Mouse (Mus musculus) limb, embryonic 12.5 days (tissue): ENCODE data around the gene Phlpp1. TPM values are rescaled to one million over a fixed set of nuclear protein-coding genes. Genes with fewer than 3 reads are reported as not detected.

Experiments
- ATAC-seq: fragments of 200-750 bp; cut with Nextera tagmentation; 2 replicates; pipeline ENCODE4 v1.8.0; 2017; ENCODE audit warnings: low read depth, moderate TSS enrichment; ENCODE audit not compliant: insufficient number of reproducible peaks, insufficient read depth, low FRiP score, low TSS enrichment
- H3K27ac ChIP-seq: fragments of 300-500 bp; sonication (generic); 2 replicates; pipeline ENCODE4 v1.5.1; 2016; ENCODE audit warnings: mild to moderate bottlenecking, moderate library complexity
- H3K27me3 ChIP-seq: fragments of 300-500 bp; sonication (generic); 2 replicates; pipeline ENCODE4 v1.6.1; 2016; ENCODE audit warnings: mild to moderate bottlenecking, moderate library complexity
- H3K36me3 ChIP-seq: fragments of 300-500 bp; sonication (generic); 2 replicates; pipeline ENCODE4 v1.6.1; 2016; ENCODE audit warnings: mild to moderate bottlenecking, moderate library complexity
- H3K4me1 ChIP-seq: fragments of 300-500 bp; sonication (generic); replicated peaks from 2 replicates; pipeline ENCODE4 v1.6.1; 2016
- H3K4me2 ChIP-seq: fragments of 300-500 bp; sonication (generic); 2 replicates; pipeline ENCODE4 v1.6.1; 2016; ENCODE audit warnings: mild to moderate bottlenecking, moderate library complexity
- H3K4me3 ChIP-seq: fragments of 300-500 bp; sonication (generic); replicated peaks from 2 replicates; pipeline ENCODE4 v1.5.1; 2016; ENCODE audit warnings: mild to moderate bottlenecking
- H3K9ac ChIP-seq: fragments of 300-500 bp; sonication (generic); replicated peaks from 2 replicates; pipeline ENCODE4 v1.6.1; 2016; ENCODE audit warnings: mild to moderate bottlenecking, moderate library complexity
- H3K9me3 ChIP-seq: fragments of 300-500 bp; sonication (generic); 2 replicates; pipeline ENCODE4 v1.6.1; 2016; ENCODE audit warnings: mild to moderate bottlenecking, moderate library complexity
- WGBS: fragments of 180-500 bp; shearing (Covaris S2); methylation state at CpG from one replicate; pipeline ENCODE4 v1.1.7; 2016; 5-methylcytosine and 5-hydroxymethylcytosine counted together
- polyA plus RNA-seq: library from polyadenylated mRNA; unstranded; fragments of >200 nt; fragmentation: Nextera tagmentation; extraction: Ambion mirVana; gene quantifications from 2 replicates; pipeline ENCODE4 v1.2.1, GENCODE M21; 2016

Phlpp1 gene
- polyA plus RNA-seq, 1 experiment from 2014 or later, result 5.3 TPM

DNA sequence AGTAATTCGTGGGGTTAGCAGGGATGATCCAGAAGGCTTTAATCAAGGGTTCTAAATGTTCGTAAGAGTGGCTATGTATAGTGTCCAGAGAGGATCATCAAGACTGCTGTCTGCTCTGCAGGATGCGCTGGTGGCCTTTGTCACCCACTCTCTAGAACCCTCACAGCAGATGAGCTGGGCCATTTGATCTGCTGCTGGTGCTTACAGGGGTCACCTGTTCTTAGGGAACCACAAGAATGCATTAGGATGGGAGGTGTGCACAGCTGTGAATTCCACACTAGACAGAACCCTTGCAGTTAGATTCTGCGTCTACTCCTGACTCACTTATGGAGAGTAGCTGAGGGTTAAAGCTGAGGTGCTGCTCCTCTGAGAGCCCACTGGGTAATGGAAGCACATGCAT lies 182.4 kb downstream of the Phlpp1 start:
- Histone ChIP-seq H3K4me1 (peaks cover 5% of the 10 kb centered on the region; the same call in 1 of the 2 replicates), H3K36me3 (peaks cover 8% of the 10 kb centered on the region), H3K9me3 (no peaks in the 10 kb centered on the region), H3K9ac (no peak overlapping the region), H3K27me3 (no peaks in the 10 kb centered on the region), H3K4me2 (no peak overlapping the region), H3K27ac (no peak overlapping the region), H3K4me3 (no peak overlapping the region)
- 83% methylated on average over 4 of the region's 4 CpGs for WGBS
- ATAC-seq, result no peak

DNA sequence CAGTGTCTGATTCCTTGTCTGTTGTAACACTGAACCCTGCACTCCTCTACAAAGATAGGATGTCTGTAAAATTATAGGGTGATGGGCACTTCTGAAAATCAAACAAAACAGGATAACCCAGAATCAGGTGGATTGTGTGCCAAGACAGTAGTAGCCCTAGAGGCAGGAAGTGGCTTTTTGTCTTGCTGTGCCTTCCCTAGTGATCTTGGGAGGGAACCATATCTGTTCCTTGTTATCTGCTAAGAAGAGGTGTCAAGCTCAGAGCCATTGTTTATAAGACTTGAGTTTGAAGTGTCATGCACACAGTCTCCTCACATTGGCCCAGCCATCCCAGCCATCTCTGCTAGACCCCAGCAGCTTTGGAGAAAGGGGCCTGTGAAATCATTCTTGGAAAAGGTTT lies 187.9 kb downstream of the Phlpp1 start:
- Histone ChIP-seq H3K4me2 (no peak overlapping the region), H3K9ac (no peak overlapping the region), H3K36me3 (0 out of 2 replicates have a peak, but pooled peaks cover 2% of the 10 kb centered on the region), H3K4me1 (no peaks in the 10 kb centered on the region), H3K27ac (no peak overlapping the region), H3K4me3 (no peak overlapping the region), H3K27me3 (no peaks in the 10 kb centered on the region), H3K9me3 (no peaks in the 10 kb centered on the region)
- no peak for ATAC-seq

DNA sequence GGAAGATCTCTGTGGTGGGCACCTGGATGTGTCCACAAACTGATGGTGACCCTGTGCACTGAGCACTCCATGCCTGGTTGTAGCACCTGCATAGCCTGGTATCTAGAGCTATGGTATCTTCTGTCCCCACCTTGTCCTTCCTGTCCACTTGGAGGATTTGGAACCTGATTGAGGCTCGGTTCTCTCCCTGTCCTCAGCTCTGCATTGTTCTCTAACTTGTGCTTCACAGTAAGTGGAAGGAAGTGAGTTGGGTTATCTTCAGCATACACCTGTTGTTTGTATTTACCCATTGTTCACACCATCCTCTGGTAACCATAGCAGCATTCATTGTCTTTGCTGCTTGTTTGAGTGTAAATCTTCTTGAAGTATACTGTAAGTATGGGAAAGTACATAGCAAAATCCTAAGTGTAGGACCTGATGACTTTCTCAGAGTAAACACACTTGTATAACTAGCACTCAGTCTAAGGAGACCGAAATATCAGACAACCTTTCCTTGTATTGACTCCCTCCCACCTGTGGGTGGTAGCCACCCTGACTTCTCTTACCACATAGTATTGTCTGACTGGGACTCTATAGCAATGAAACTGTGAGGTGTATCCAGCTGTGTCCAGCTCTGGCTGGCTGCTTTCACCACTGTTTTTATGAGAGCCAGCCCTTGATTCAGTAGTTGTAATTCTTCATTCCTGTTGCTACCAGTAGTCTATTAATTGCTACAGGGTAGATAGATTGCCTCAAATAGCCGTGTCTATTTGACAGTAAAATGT lies 191.5 kb downstream of the Phlpp1 start:
- no peak overlapping the region for H3K9ac ChIP-seq
- WGBS, result 77% methylated on average over 3 of the region's 3 CpGs
- no peaks in the 10 kb centered on the region for H3K9me3 ChIP-seq
- peaks cover 7% of the 10 kb centered on the region; the same call in 1 of the 2 replicates for H3K36me3 ChIP-seq
- ATAC-seq, result 0 out of 2 replicates have a peak, but pooled peaks have one; percentile 42
- H3K4me2 ChIP-seq, result no peak overlapping the region
- H3K27ac ChIP-seq, result no peak overlapping the region
- no peak overlapping the region for H3K4me3 ChIP-seq
- no peaks in the 10 kb centered on the region for H3K27me3 ChIP-seq
- no peaks in the 10 kb centered on the region for H3K4me1 ChIP-seq

DNA sequence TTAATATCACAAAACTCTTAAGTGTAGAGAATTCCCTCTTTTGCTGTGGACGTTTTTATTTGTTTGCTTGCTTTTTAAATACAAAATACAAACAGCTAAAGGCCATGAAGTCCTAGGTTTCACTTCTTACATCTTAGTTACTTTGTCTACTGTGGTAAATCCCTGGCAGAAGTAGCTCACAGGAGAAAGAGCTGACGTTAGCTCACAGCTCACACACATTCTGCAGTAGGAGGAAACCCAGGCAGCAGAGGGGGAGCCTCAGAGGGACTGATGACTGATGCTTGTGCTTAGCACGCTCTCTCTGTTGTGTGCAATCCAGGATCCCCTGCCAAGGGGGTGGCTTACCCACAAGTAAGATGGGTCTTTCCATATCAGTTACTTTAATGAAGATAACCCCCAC lies 197.8 kb downstream of the Phlpp1 start:
- peaks cover 18% of the 10 kb centered on the region; the same call in 1 of the 2 replicates for H3K36me3 ChIP-seq
- H3K9ac ChIP-seq, result no peak overlapping the region
- H3K27me3 ChIP-seq, result no peaks in the 10 kb centered on the region
- no peaks in the 10 kb centered on the region for H3K4me1 ChIP-seq
- H3K4me3 ChIP-seq, result no peak overlapping the region
- no peak overlapping the region for H3K27ac ChIP-seq
- H3K9me3 ChIP-seq, result no peaks in the 10 kb centered on the region
- no peak for ATAC-seq
- WGBS, result 76% methylated on average over 3 of the region's 3 CpGs
- H3K4me2 ChIP-seq, result no peak overlapping the region

DNA sequence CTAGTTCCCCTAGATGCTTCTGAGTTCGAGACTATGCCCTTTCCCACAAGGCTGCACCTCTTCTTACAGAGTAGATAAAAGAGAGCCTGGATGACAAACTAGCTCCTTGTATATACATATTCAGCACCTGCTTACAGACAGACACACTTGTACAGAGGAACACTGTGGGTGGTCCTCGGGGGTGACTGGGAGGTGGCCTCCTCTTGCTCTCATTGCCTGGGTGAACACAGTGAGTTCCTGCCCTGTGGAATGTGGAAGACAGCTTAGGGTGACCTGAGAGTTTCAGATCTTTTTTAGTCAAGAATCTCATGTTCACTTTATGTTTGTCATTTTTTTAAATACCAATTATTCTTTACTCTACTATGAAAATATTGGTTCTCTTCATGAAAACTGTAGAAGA lies 200.9 kb downstream of the Phlpp1 start:
- Histone ChIP-seq H3K9ac (no peak overlapping the region), H3K27ac (no peak overlapping the region), H3K4me3 (no peak overlapping the region), H3K4me2 (no peak overlapping the region), H3K36me3 (peaks cover 13% of the 10 kb centered on the region; the same call in 1 of the 2 replicates), H3K4me1 (no peaks in the 10 kb centered on the region), H3K27me3 (no peaks in the 10 kb centered on the region), H3K9me3 (no peaks in the 10 kb centered on the region)
- WGBS, result 84% methylated on average over 2 of the region's 2 CpGs
- ATAC-seq, result no peak

DNA sequence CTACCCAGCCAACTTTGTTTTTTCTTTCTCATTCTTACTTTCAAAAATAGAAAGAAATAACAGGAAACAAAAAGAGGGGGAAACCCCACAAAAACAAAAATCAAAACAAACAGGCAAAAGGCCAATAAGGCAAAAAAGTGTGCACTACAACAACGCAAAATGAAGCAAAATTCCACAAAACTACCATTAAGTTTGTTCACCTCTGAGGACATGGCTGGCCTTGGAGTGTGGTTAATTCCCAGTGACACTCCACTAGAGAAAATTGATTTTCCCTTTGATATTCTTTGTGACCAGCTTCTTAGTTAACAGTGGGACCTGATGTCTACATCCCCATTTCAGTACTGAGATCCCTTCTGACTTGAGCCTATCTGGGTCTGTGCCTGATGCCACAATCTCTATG lies 202.1 kb downstream of the Phlpp1 start:
- ATAC-seq, result no peak

DNA sequence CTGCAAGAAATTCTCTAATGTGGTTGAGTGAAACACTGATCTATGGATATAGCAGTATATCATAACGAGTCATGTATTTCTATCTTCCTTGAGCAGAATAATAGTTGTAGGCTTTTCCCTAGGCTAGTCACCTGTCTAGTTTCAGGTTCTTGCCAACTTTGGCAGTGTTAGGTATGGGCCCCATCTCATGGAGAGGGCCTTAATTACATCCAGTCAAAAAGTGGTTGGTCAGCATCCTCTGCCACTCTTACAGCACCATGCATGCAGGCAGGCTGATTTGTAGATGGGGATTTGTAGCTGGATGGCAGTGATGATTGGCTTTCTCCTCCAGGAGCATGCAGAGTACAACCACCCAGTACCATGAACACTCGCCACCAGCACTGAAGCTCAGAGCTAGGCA lies 202.7 kb downstream of the Phlpp1 start:
- Histone ChIP-seq H3K27ac (no peak overlapping the region), H3K9me3 (no peaks in the 10 kb centered on the region), H3K36me3 (peaks cover 9% of the 10 kb centered on the region; the same call in 1 of the 2 replicates), H3K4me1 (no peaks in the 10 kb centered on the region), H3K4me2 (no peak overlapping the region), H3K4me3 (no peak overlapping the region), H3K9ac (no peak overlapping the region), H3K27me3 (no peaks in the 10 kb centered on the region)
- ATAC-seq, result no peak
- 89% methylated on average over 2 of the region's 2 CpGs for WGBS

More for the DNA sequence above, 202.1 kb downstream of the Phlpp1 start:
- 96% methylated on average over 1 of the region's 1 CpGs for WGBS
- Histone ChIP-seq H3K4me3 (no peak overlapping the region), H3K9ac (no peak overlapping the region), H3K9me3 (no peaks in the 10 kb centered on the region), H3K27ac (no peak overlapping the region), H3K4me1 (no peaks in the 10 kb centered on the region), H3K4me2 (no peak overlapping the region), H3K27me3 (no peaks in the 10 kb centered on the region), H3K36me3 (peaks cover 13% of the 10 kb centered on the region; the same call in 1 of the 2 replicates)

DNA sequence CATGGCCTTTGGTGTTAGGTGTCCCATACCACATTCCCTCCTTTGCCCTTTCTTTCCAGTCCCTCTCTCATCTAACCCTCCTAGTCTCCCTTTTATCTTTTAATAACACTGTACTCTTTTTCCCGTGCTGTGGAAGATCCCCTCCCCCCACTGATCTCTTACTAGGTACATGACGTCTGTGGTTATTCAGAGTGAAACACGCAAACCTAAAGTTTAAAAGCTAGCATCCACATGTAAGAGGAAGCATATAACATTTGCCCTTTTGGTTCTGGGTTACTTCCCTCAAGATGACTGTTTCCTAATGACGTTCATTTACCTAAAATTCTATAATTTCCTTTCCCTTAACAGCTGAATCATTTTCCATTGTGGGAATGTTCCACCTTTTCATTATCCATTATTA lies 203.4 kb downstream of the Phlpp1 start:
- no peaks in the 10 kb centered on the region for H3K4me1 ChIP-seq
- H3K27ac ChIP-seq, result no peak overlapping the region
- H3K27me3 ChIP-seq, result no peaks in the 10 kb centered on the region
- 82% methylated on average over 4 of the region's 4 CpGs for WGBS
- no peak overlapping the region for H3K4me2 ChIP-seq
- H3K9ac ChIP-seq, result no peak overlapping the region
- no peaks in the 10 kb centered on the region for H3K9me3 ChIP-seq
- no peak overlapping the region for H3K4me3 ChIP-seq
- 0 out of 2 replicates have a peak, but pooled peaks cover 2% of the 10 kb centered on the region for H3K36me3 ChIP-seq
- no peak for ATAC-seq

DNA sequence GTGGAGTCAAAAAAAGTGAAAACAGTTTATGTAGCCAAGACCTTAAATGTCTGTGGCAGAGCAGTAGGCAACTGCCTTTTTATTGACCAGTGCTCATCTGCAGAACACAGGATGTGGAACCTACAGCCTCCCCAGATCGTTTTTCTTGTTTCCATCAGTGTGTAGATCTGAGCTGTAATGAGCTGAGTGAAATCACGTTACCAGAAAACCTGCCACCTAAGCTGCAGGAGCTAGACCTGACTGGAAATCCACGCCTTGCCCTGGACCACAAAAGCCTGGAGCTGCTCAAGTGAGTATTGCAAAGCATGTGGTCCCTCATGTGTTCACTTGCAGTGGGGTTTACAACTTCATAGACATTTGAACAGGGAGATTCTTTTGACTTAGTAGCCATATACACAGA lies 204.5 kb downstream of the Phlpp1 start:
- ATAC-seq, result no peak
- no peak overlapping the region for H3K4me3 ChIP-seq
- no peaks in the 10 kb centered on the region for H3K27me3 ChIP-seq
- H3K4me1 ChIP-seq, result no peaks in the 10 kb centered on the region
- H3K4me2 ChIP-seq, result no peak overlapping the region
- no peaks in the 10 kb centered on the region for H3K36me3 ChIP-seq
- H3K27ac ChIP-seq, result no peak overlapping the region
- no peak overlapping the region for H3K9ac ChIP-seq
- H3K9me3 ChIP-seq, result no peaks in the 10 kb centered on the region
- 72% methylated on average over 3 of the region's 3 CpGs for WGBS

DNA sequence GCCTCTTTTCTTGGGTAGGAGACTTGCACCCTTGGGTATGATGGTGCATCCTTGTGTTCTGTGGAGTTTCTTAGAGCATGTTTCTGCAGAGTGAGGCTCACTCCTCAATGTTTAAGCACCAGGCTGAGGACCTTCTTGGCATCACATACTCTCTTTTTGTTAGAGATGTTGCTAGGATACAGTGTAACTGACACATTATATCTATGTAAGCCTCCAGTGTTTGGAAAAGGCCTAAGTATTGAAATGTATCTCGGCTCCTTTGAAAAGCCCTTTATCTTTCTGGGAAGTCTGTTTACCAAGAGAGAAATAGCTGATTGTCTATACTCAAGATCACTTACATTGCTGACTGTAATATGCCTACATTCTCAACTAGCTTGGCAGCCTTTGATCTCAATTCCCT lies 208.9 kb downstream of the Phlpp1 start:
- Histone ChIP-seq H3K4me3 (no peak overlapping the region), H3K36me3 (no peaks in the 10 kb centered on the region), H3K27ac (no peak overlapping the region), H3K27me3 (no peaks in the 10 kb centered on the region), H3K9me3 (no peaks in the 10 kb centered on the region), H3K9ac (no peak overlapping the region), H3K4me1 (no peaks in the 10 kb centered on the region), H3K4me2 (no peak overlapping the region)
- WGBS, result 90% methylated on average over 1 of the region's 1 CpGs
- no peak for ATAC-seq

DNA sequence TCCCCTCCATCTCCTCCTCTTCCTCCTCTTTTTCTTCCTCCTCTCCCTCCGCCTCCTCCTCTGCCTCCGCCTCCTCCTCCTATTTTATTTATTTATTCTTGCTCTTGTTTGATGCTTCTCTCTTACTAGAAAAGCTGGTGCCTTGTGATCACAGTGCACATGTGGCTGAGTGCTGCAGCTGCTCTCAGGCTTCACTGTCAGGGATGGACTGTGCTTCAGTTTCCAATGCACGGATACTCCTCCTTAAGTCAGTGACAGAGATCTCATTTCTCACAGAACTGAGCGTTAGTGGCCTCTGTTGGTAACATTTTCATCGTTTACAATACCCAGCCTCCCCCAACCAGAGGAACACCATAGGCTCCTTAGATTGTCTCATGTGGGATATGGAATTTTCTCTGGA lies 215.0 kb downstream of the Phlpp1 start:
- ATAC-seq, result no peak
- Histone ChIP-seq H3K36me3 (peaks cover 14% of the 10 kb centered on the region), H3K9me3 (no peaks in the 10 kb centered on the region), H3K4me2 (no peak overlapping the region), H3K9ac (no peak overlapping the region), H3K4me1 (no peaks in the 10 kb centered on the region), H3K27me3 (no peaks in the 10 kb centered on the region), H3K4me3 (no peak overlapping the region), H3K27ac (no peak overlapping the region)
- 69% methylated on average over 5 of the region's 5 CpGs for WGBS

DNA sequence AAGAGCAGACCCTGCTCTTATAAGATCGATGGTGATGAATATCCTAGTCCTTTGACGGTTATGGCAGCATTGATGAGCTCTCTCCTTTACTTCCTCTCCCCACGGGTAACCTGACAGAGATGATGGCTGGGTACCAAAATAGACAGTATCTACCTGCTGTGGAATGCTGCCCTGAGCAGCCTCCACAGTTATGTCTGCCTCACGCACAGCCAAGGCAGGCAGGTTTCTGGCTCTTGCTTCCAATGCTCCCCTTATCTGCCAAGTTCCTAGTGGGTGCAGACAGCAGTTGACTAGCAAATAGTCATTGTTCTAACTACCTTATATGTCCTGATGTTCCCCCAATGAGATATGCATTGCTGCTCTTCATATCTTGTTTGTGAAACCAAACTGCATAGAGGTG lies 215.7 kb downstream of the Phlpp1 start:
- Histone ChIP-seq H3K9me3 (no peaks in the 10 kb centered on the region), H3K27me3 (no peaks in the 10 kb centered on the region), H3K36me3 (peaks cover 18% of the 10 kb centered on the region), H3K27ac (no peak overlapping the region), H3K4me2 (no peak overlapping the region), H3K4me1 (no peaks in the 10 kb centered on the region), H3K9ac (no peak overlapping the region), H3K4me3 (no peak overlapping the region)
- no peak for ATAC-seq
- 83% methylated on average over 4 of the region's 4 CpGs for WGBS
